In genomic region chr11:6547696-6548325, GRCm38 (mm10) we compare ENCODE assay signal across 8 mouse cellular contexts. TPM values are rescaled to one million over a fixed set of nuclear protein-coding genes. Genes with fewer than 3 reads are reported as not detected.
DNase-seq lines count a peak whose midpoint lies in the region; ATAC-seq and TF ChIP-seq lines count a peak whose summit lies in the region.

No protein-coding gene starts in this region.

- peak overlapping the region; percentile 90 for H3K9ac ChIP-seq in kidney, embryonic 16.5 days (replicated peaks; ENCODE audit: low read length)
- peak overlapping the region; percentile 73 for H3K9ac ChIP-seq in hindbrain, embryonic 15.5 days
- H3K9ac ChIP-seq in midbrain, embryonic 16.5 days (ENCODE audit: low read depth, low read length) = peak overlapping the region; percentile 90

- H3K4me2 ChIP-seq in kidney, embryonic 16.5 days (replicated peaks; ENCODE audit: low read depth, low read length) = peak overlapping the region; percentile 83
- peak overlapping the region; percentile 58 for H3K4me2 ChIP-seq in hindbrain, embryonic 15.5 days
- peak overlapping the region; percentile 89 for H3K4me2 ChIP-seq in midbrain, embryonic 16.5 days (ENCODE audit: low read length)

- no peaks in the 10 kb centered on the region for H3K9me3 ChIP-seq in kidney, embryonic 16.5 days (ENCODE audit: low read length)
- no peaks in the 10 kb centered on the region for H3K9me3 ChIP-seq in hindbrain, embryonic 15.5 days
- no peaks in the 10 kb centered on the region for H3K9me3 ChIP-seq in midbrain, embryonic 16.5 days (replicated peaks; ENCODE audit: control insufficient read depth, low read length, poor library complexity, severe bottlenecking)

- H3K27me3 ChIP-seq in kidney, embryonic 16.5 days (ENCODE audit: insufficient read depth, low read length) = no peaks in the 10 kb centered on the region
- no peaks in the 10 kb centered on the region for H3K27me3 ChIP-seq in hindbrain, embryonic 15.5 days
- no peaks in the 10 kb centered on the region for H3K27me3 ChIP-seq in midbrain, embryonic 16.5 days (ENCODE audit: control insufficient read depth, insufficient read depth, low read depth, low read length)

- WGBS in kidney, embryonic 16.5 days = 18% methylated on average over 6 of the region's 6 CpGs
- 23% methylated on average over 6 of the region's 6 CpGs for WGBS in hindbrain, embryonic 15.5 days
- WGBS in midbrain, embryonic 16.5 days = 35% methylated on average over 6 of the region's 6 CpGs

- no peak for TF ChIP-seq CTCF in brain, embryonic 14.5 days (IDR thresholded peaks at IDR 0.05; ENCODE audit: borderline replicate concordance, extremely low read depth, insufficient read depth, insufficient read length)

- H3K4me3 ChIP-seq in kidney, embryonic 16.5 days (ENCODE audit: low read length) = peak overlapping the region; percentile 86
- H3K4me3 ChIP-seq in hindbrain, embryonic 15.5 days = peak overlapping the region; percentile 88
- H3K4me3 ChIP-seq in midbrain, embryonic 16.5 days (ENCODE audit: low read depth, low read length) = peak overlapping the region; percentile 94

- intact Hi-C loops in left cerebral cortex, postnatal 4 days (cut with DNase I) = no loop called here

- no peak for TF ChIP-seq POLR2A in brain, embryonic 14.5 days (IDR thresholded peaks at IDR 0.05; ENCODE audit: borderline replicate concordance, extremely low read depth, insufficient read depth, insufficient read length, poor library complexity, severe bottlenecking)

- no peak for ATAC-seq in kidney, embryonic 16.5 days (ENCODE audit: low FRiP score, low TSS enrichment)
- ATAC-seq in hindbrain, embryonic 15.5 days (ENCODE audit: low FRiP score, low read depth) = no peak
- no peak for ATAC-seq in midbrain, embryonic 16.5 days
- no peak for ATAC-seq in granulocyte monocyte progenitor cell, adult 5-6 weeks (replicated peaks; ENCODE audit: poor library complexity, severe bottlenecking)
- no peak for ATAC-seq in CD4-positive, CD25-positive, alpha-beta regulatory T cell, adult 4 months

- peaks cover 4% of the 10 kb centered on the region; the same call in 1 of the 2 replicates for H3K36me3 ChIP-seq in kidney, embryonic 16.5 days (ENCODE audit: insufficient read depth, low read length)
- H3K36me3 ChIP-seq in hindbrain, embryonic 15.5 days = no peaks in the 10 kb centered on the region
- H3K36me3 ChIP-seq in midbrain, embryonic 16.5 days (ENCODE audit: control insufficient read depth, insufficient read depth, low read length) = no peaks in the 10 kb centered on the region

- H3K4me1 ChIP-seq in kidney, embryonic 16.5 days (ENCODE audit: insufficient read depth, low read length) = peaks cover 17% of the 10 kb centered on the region
- peaks cover 16% of the 10 kb centered on the region for H3K4me1 ChIP-seq in hindbrain, embryonic 15.5 days (replicated peaks)
- peaks cover 16% of the 10 kb centered on the region for H3K4me1 ChIP-seq in midbrain, embryonic 16.5 days (ENCODE audit: control insufficient read depth, insufficient read depth, low read length)

- peak overlapping the region; percentile 99; the same call in 1 of the 2 replicates for H3K27ac ChIP-seq in kidney, embryonic 16.5 days (ENCODE audit: low read length)
- H3K27ac ChIP-seq in hindbrain, embryonic 15.5 days (replicated peaks) = peak overlapping the region; percentile 97
- peak overlapping the region; percentile 92 for H3K27ac ChIP-seq in midbrain, embryonic 16.5 days (ENCODE audit: low read length)

- no peak for DNase-seq in kidney, postnatal 10 days
- peak; percentile 41 for DNase-seq in brain, embryonic 14.5 days (ENCODE audit: low read depth)
- DNase-seq in left cerebral cortex, postnatal 4 days = no peak

RNA-seq across cellular contexts. Expression of gene Ccm2, which starts 1.1 kb away (rescaled TPM):
- 90.5 and 93.3 TPM in 2 replicates for polyA plus RNA-seq in kidney, embryonic 16.5 days (2015; fragmentation: Nextera tagmentation; extraction: Ambion mirVana)
- 91.9 and 113 TPM in 2 replicates for polyA plus RNA-seq in brain, embryonic 14.5 days (2012; rRNA removed)
- polyA plus RNA-seq in hindbrain, embryonic 15.5 days (2015; fragmentation: Nextera tagmentation; extraction: Ambion mirVana) = 92.2 and 95.9 TPM in 2 replicates
- polyA plus RNA-seq in midbrain, embryonic 16.5 days (2015; fragmentation: Nextera tagmentation; extraction: Ambion mirVana) = 81.4 and 84.3 TPM in 2 replicates
- 39.8 and 56.0 TPM in 2 replicates for total RNA-seq in granulocyte monocyte progenitor cell, adult 5-6 weeks (2014; fragmentation: Nextera tagmentation)
- total RNA-seq in granulocyte monocyte progenitor cell, adult 5-6 weeks (2017) = 39.8 and 55.5 TPM in 2 replicates
- total RNA-seq in left cerebral cortex, postnatal 4 days (2021) = 10 to 100 TPM; 55.6 to 58.9 TPM
- polyA plus RNA-seq in CD4-positive, CD25-positive, alpha-beta regulatory T cell, adult 4 months (2017; shearing (Covaris generic)) = 100 to 1,000 TPM; 203 to 260 TPM

RNA-seq across cellular contexts. Expression of gene Myo1g, which starts 27.0 kb away (rescaled TPM):
- polyA plus RNA-seq in kidney, embryonic 16.5 days (2015; fragmentation: Nextera tagmentation; extraction: Ambion mirVana) = 1.0 and 1.2 TPM in 2 replicates
- polyA plus RNA-seq in brain, embryonic 14.5 days (2012; rRNA removed) = 0.56 and 0.79 TPM in 2 replicates
- polyA plus RNA-seq in hindbrain, embryonic 15.5 days (2015; fragmentation: Nextera tagmentation; extraction: Ambion mirVana) = 0.39 and 0.54 TPM in 2 replicates
- polyA plus RNA-seq in midbrain, embryonic 16.5 days (2015; fragmentation: Nextera tagmentation; extraction: Ambion mirVana) = 0.19 and 0.53 TPM in 2 replicates
- 84.4 and 96.4 TPM in 2 replicates for total RNA-seq in granulocyte monocyte progenitor cell, adult 5-6 weeks (2014; fragmentation: Nextera tagmentation)
- 47.8 and 57.4 TPM in 2 replicates for total RNA-seq in granulocyte monocyte progenitor cell, adult 5-6 weeks (2017)
- under 1 TPM; 0.46 to 0.74 TPM for total RNA-seq in left cerebral cortex, postnatal 4 days (2021)
- polyA plus RNA-seq in CD4-positive, CD25-positive, alpha-beta regulatory T cell, adult 4 months (2017; shearing (Covaris generic)) = 100 to 1,000 TPM; 132 to 240 TPM

RNA-seq across cellular contexts. Expression of gene Nacad, which starts 58.0 kb away (rescaled TPM):
- 1.9 and 2.0 TPM in 2 replicates for polyA plus RNA-seq in kidney, embryonic 16.5 days (2015; fragmentation: Nextera tagmentation; extraction: Ambion mirVana)
- polyA plus RNA-seq in brain, embryonic 14.5 days (2012; rRNA removed) = 92.6 and 134 TPM in 2 replicates
- polyA plus RNA-seq in hindbrain, embryonic 15.5 days (2015; fragmentation: Nextera tagmentation; extraction: Ambion mirVana) = 85.3 and 89.8 TPM in 2 replicates
- 85.0 and 89.0 TPM in 2 replicates for polyA plus RNA-seq in midbrain, embryonic 16.5 days (2015; fragmentation: Nextera tagmentation; extraction: Ambion mirVana)
- not detected in 2 replicates for total RNA-seq in granulocyte monocyte progenitor cell, adult 5-6 weeks (2014; fragmentation: Nextera tagmentation)
- not detected in 2 replicates for total RNA-seq in granulocyte monocyte progenitor cell, adult 5-6 weeks (2017)
- 10 to 100 TPM; 94.4 to 99.0 TPM for total RNA-seq in left cerebral cortex, postnatal 4 days (2021)
- under 1 TPM in 1 of 2 experiments, not detected in 1; 0.22 TPM for polyA plus RNA-seq in CD4-positive, CD25-positive, alpha-beta regulatory T cell, adult 4 months (2017; shearing (Covaris generic))

Comparison
In these comparisons a context has a peak if more than half of its experiments do, and no peak if none do; other contexts are left out.
1. RNA of gene Myo1g, which starts 27.0 kb away (polyA plus RNA-seq): 132 to 240 TPM in CD4-positive, CD25-positive, alpha-beta regulatory T cell, adult 4 months; 1.0 to 1.2 TPM in kidney, embryonic 16.5 days, 0.56 to 0.79 TPM in brain, embryonic 14.5 days, 0.19 to 0.53 TPM in midbrain, embryonic 16.5 days and 0.39 to 0.54 TPM in hindbrain, embryonic 15.5 days; every median in the first group is over 10 times any median in the second.
2. RNA of gene Nacad, which starts 58.0 kb away (polyA plus RNA-seq): 92.6 to 134 TPM in brain, embryonic 14.5 days, 85.3 to 89.8 TPM in hindbrain, embryonic 15.5 days and 85.0 to 89.0 TPM in midbrain, embryonic 16.5 days; 1.9 to 2.0 TPM in kidney, embryonic 16.5 days and 0.22 TPM in CD4-positive, CD25-positive, alpha-beta regulatory T cell, adult 4 months; every median in the first group is over 10 times any median in the second.
3. Peak in every context shown above with its lines, with median percentiles within 50 percentile points of each other: H3K27ac ChIP-seq, H3K4me2 ChIP-seq, H3K4me3 ChIP-seq and H3K9ac ChIP-seq.